Mouse (Mus musculus) stomach, postnatal 0 days (tissue): ENCODE data around the gene Tcp10b.
"Not testable (repeated sequence)": the region's sequence is repeated elsewhere in the genome, so short reads cannot be mapped to it uniquely, and the experiment has no call there.

Experiments used
- CTCF ChIP-seq: IDR thresholded peaks from 2 replicates; pipeline ENCODE4 v1.5.1; 2016; ENCODE audit warnings: antibody characterized with exemption, low read depth, mild to moderate bottlenecking, moderate library complexity
- EP300 ChIP-seq: optimal IDR thresholded peaks from 2 replicates; pipeline ENCODE3; 2016; ENCODE audit warnings: antibody characterized with exemption

DNA sequence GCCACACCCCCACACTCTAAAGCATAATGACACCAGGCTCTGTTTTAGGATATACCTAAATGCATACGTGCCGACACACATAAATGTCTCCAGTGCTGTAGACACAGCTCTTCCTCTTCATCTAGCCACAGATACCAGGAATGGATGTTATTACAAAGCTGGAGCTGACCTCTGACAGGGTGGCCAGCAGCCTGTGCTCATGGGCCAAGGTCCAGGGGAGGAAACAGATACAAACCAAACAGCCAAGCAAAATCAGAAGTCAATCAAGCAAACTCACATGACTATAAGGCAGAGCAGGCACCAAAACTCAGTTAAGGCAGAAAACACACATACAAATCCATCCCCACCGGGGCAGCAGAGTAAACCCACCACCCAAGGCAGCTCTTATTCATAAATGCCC, 68.4 kb downstream of the Tcp10b start:
- not testable (repeated sequence) for TF ChIP-seq EP300, CTCF
